Mouse (Mus musculus) midbrain, embryonic 12.5 days (tissue): ENCODE measurements at regions not wholly inside any gene's neighbourhood (a gene's known extent, or its start where the extent isn't known, plus 50 kb on each side); places are given as distances from the start of the nearest gene placed in this dataset.
A peak's percentile ranks its signal among the peaks of the same experiment; 100 is the strongest.

Experiments used
- ATAC-seq: fragments of 200-750 bp; cut with Nextera tagmentation; 2 replicates; pipeline ENCODE4 v1.8.0; 2017; ENCODE audit warnings: low read depth, moderate TSS enrichment, moderate library complexity; ENCODE audit not compliant: low FRiP score
- H3K27ac ChIP-seq: fragments of 300-500 bp; sonication (generic); replicated peaks from 2 replicates; pipeline ENCODE4 v1.5.1; 2016; ENCODE audit warnings: mild to moderate bottlenecking
- H3K27me3 ChIP-seq: fragments of 300-500 bp; sonication (generic); 2 replicates; pipeline ENCODE4 v1.6.1; 2016; ENCODE audit warnings: mild to moderate bottlenecking
- H3K36me3 ChIP-seq: fragments of 300-500 bp; sonication (generic); 2 replicates; pipeline ENCODE4 v1.6.1; 2016
- H3K4me1 ChIP-seq: fragments of 300-500 bp; sonication (generic); 2 replicates; pipeline ENCODE4 v1.6.1; 2016
- H3K4me2 ChIP-seq: fragments of 300-500 bp; sonication (generic); replicated peaks from 2 replicates; pipeline ENCODE4 v1.6.1; 2016; ENCODE audit warnings: mild to moderate bottlenecking, moderate library complexity
- H3K4me3 ChIP-seq: fragments of 300-500 bp; sonication (generic); 2 replicates; pipeline ENCODE4 v1.5.1; 2016; ENCODE audit warnings: mild to moderate bottlenecking
- H3K9ac ChIP-seq: fragments of 300-500 bp; sonication (generic); replicated peaks from 2 replicates; pipeline ENCODE4 v1.6.1; 2016; ENCODE audit warnings: mild to moderate bottlenecking, moderate library complexity
- H3K9me3 ChIP-seq: fragments of 300-500 bp; sonication (generic); 2 replicates; pipeline ENCODE4 v1.6.1; 2016; ENCODE audit warnings: mild to moderate bottlenecking
- WGBS: fragments of 180-500 bp; shearing (Covaris S2); methylation state at CpG from one replicate; pipeline ENCODE4 v1.1.7; 2016; 5-methylcytosine and 5-hydroxymethylcytosine counted together

DNA sequence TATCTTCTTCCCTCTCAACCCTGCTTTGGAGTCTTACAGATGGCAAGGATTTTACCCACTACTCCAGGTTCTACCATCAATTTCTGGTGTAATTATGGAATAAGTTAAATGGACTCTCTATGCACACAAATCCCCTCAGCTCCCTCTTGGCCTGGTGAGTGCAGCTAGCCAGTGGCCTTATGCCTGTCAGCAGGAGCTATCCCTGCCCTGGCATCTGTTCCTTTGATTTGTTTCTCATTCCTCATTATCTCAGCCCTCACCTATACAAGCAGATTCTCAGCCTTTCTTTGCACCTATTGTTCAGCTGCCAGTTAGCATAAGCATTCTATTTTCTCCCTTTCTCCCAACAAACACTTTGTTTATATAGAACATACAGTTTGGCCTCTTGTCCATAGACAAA, 150.3 kb downstream of the Rnf152 start:
- no peak for ATAC-seq
- no peaks in the 10 kb centered on the region for H3K9me3 ChIP-seq
- no peak overlapping the region for H3K4me2 ChIP-seq
- no peak overlapping the region for H3K27ac ChIP-seq
- no peak overlapping the region for H3K9ac ChIP-seq
- H3K27me3 ChIP-seq, result no peaks in the 10 kb centered on the region
- H3K36me3 ChIP-seq, result no peaks in the 10 kb centered on the region
- H3K4me1 ChIP-seq, result peaks cover 7% of the 10 kb centered on the region; the same call in 1 of the 2 replicates
- H3K4me3 ChIP-seq, result no peak overlapping the region

DNA sequence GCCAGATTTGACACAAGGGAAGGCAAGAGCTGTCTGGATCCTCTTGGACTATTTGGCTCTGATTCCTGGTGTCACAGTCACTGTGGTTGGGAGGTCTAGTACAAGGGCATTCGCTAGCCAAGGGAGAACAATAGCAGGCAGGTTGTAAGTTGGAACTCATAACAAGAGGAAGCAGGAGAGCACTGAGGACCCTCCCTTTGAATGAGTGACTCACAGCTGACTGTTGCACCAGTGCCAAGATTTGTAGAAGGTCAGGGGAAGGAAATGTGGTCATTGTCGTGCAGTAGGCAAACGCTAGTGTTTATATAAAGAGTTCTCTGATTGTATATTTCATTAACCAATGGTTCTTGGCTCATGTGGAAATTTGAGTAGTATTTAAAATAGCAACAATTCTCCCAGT, 157.2 kb downstream of the Rnf152 start:
- no peak for ATAC-seq
- H3K9ac ChIP-seq, result no peak overlapping the region
- H3K36me3 ChIP-seq, result no peaks in the 10 kb centered on the region
- H3K4me2 ChIP-seq, result no peak overlapping the region
- 78% methylated on average over 3 of the region's 3 CpGs for WGBS
- no peaks in the 10 kb centered on the region for H3K27me3 ChIP-seq
- no peak overlapping the region for H3K4me3 ChIP-seq
- H3K27ac ChIP-seq, result no peak overlapping the region
- H3K4me1 ChIP-seq, result no peaks in the 10 kb centered on the region
- H3K9me3 ChIP-seq, result 0 out of 2 replicates have a peak, but pooled peaks cover 3% of the 10 kb centered on the region

DNA sequence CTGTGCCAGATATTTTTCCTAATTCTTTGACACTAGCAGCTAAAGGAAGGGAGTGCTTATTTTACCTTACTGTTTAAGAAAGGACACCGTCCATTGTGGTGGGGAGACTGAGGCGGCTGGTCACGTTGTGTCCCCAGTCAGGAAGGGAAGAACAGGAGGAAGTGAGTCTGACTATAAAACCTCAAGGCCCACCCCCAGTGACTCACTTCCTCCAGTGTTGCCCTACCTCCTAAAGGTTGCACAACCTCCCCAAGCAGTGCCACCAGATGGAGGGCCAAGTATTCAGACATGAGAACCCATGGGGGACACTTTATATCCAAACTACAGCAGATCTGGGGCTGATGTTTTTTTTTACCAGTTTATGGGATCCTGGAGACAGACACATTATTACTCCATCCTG, 165.4 kb downstream of the Rnf152 start:
- 91% methylated on average over 3 of the region's 3 CpGs for WGBS

DNA sequence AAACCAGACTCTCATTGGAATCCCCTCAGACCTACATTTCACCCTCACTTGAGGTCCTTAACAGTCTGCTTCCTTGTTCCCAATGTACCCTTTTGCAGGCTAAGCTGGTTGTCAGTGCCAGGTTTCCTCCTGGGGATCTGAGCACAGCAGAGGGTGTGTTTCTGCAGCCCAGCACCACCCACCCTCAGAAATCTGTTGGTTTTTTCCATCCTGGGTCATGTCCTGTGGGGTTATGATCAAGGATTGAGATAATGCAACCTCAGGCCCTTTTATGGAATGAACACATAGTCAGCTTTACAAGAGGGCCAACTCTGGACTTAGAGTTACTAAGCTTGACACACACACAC, 167.6 kb downstream of the Rnf152 start:
- no peaks in the 10 kb centered on the region for H3K27me3 ChIP-seq
- H3K36me3 ChIP-seq, result no peaks in the 10 kb centered on the region
- H3K9me3 ChIP-seq, result no peaks in the 10 kb centered on the region
- no peak overlapping the region for H3K4me2 ChIP-seq
- H3K27ac ChIP-seq, result no peak overlapping the region
- no peak overlapping the region for H3K9ac ChIP-seq
- H3K4me3 ChIP-seq, result no peak overlapping the region
- ATAC-seq, result no peak
- H3K4me1 ChIP-seq, result no peaks in the 10 kb centered on the region

More for the DNA sequence above, 165.4 kb downstream of the Rnf152 start:
- Histone ChIP-seq H3K36me3 (no peaks in the 10 kb centered on the region), H3K4me1 (no peaks in the 10 kb centered on the region), H3K4me2 (no peak overlapping the region), H3K4me3 (no peak overlapping the region), H3K27me3 (no peaks in the 10 kb centered on the region), H3K9ac (no peak overlapping the region), H3K9me3 (no peaks in the 10 kb centered on the region), H3K27ac (no peak overlapping the region)
- ATAC-seq, result no peak

DNA sequence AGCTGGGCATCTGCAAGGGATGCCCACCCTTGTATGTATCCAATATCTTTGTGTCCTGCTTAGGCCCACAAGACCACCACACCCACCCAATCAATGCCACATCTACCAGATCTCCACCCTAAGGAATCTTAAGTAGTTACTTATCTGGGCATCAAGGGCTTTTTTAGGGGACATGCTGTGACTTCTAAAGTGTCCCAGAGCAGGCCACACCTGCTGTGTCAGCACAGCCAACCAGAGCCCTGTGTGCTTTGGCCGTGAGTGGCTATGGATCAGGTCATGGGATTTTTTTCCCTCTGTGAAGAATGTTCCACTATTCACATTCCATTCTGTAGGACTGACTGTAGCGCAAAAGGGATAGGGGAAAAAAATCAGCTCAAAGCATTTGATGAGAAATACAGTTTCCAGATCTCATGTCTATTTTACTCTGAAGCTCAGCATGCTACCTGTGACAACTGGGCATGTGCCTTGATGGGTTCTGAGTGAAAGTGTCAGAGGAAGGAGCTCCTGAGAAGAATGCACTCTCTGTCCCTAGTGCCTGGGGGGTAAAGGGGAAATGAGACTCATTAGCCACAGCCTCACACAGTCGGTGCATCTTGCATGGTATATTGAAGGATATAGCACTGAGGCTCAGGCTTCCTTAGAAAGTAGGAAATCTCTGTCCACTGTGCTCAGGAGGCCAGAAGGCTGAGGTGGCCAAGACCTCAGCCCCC, 168.1 kb downstream of the Rnf152 start:
- no peak for ATAC-seq
- Histone ChIP-seq H3K4me3 (no peak overlapping the region), H3K36me3 (no peaks in the 10 kb centered on the region), H3K9ac (no peak overlapping the region), H3K4me1 (no peaks in the 10 kb centered on the region), H3K4me2 (no peak overlapping the region), H3K27ac (no peak overlapping the region), H3K9me3 (no peaks in the 10 kb centered on the region), H3K27me3 (no peaks in the 10 kb centered on the region)
- WGBS, result 75% methylated on average over 3 of the region's 3 CpGs

DNA sequence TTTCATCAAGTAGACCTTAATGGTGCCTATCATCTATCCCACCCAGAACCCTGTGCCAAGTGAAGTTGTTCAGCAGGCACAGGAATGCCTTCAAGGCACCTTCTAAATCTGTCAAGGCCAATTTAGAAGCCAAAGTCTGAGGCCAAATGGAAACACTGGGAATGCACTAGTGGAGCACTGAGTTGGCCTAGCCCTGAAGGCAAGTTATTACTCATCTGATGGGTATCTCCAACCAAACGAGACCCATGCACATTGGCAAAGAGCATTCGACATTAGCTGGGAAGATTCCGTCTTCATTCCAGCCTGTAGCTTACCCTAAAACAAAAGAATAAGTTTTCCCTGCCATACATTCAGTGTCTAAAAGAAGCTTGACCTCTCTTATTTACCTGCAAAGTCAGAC, 172.0 kb downstream of the Rnf152 start:
- no peak for ATAC-seq
- no peak overlapping the region for H3K9ac ChIP-seq
- H3K4me1 ChIP-seq, result peaks cover 2% of the 10 kb centered on the region; the same call in 1 of the 2 replicates
- H3K27me3 ChIP-seq, result no peaks in the 10 kb centered on the region
- H3K9me3 ChIP-seq, result no peaks in the 10 kb centered on the region
- no peak overlapping the region for H3K4me3 ChIP-seq
- H3K36me3 ChIP-seq, result no peaks in the 10 kb centered on the region
- WGBS, result 91% methylated on average over 3 of the region's 3 CpGs
- H3K27ac ChIP-seq, result no peak overlapping the region
- H3K4me2 ChIP-seq, result no peak overlapping the region

DNA sequence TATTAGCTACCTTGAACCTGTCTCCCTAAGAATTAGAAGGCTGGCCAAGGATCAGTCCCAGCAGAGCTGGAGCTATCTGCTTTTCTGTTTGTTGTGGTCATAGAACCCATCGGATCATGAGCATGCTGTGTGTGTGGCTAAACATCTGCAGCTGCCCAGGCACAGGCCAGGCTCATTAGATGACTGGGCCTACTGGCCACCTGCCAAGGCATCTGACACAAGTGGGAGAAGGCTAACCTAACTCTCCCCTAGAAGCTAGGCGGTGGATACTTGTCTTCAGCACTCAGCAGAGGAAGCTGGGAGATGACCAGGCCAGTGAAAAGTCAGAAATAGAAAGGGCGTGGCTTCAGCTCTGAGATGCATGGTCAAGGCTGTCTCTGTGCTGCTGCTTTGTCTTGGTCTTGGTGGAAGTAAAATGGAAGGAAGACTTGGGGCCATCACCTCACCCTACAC, 177.1 kb downstream of the Rnf152 start:
- no peak overlapping the region for H3K27ac ChIP-seq
- no peak overlapping the region for H3K9ac ChIP-seq
- WGBS, result 61% methylated on average over 3 of the region's 3 CpGs
- peaks cover 14% of the 10 kb centered on the region; the same call in 1 of the 2 replicates for H3K4me1 ChIP-seq
- peak; percentile 77 for ATAC-seq
- no peaks in the 10 kb centered on the region for H3K27me3 ChIP-seq
- H3K36me3 ChIP-seq, result no peaks in the 10 kb centered on the region
- H3K9me3 ChIP-seq, result no peaks in the 10 kb centered on the region
- H3K4me2 ChIP-seq, result no peak overlapping the region
- no peak overlapping the region for H3K4me3 ChIP-seq

DNA sequence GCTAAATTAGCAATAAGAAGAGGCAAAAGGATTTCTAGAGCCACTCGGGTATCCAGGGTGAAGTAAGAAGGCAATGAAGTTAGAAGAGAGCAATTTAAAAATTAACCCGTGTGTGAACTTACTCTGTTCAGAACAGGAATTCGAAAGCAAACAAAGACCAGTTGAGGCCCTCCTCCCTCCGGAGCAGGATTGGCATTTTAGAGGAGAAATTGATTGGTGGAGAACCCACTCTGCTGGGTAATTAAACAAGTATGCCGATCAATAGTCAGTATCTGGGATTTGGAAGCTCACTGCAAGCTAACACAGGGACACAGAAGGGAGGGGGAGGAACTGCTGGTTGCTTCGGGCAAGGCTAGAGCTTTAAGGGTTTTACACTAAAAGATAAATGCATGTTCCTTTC, 177.7 kb downstream of the Rnf152 start:
- no peak overlapping the region for H3K4me3 ChIP-seq
- WGBS, result 26% methylated on average over 6 of the region's 6 CpGs
- H3K27ac ChIP-seq, result peak overlapping the region; percentile 49; the same call in 1 of the 2 replicates
- H3K36me3 ChIP-seq, result no peaks in the 10 kb centered on the region
- H3K4me1 ChIP-seq, result peaks cover 14% of the 10 kb centered on the region; the same call in 1 of the 2 replicates
- H3K4me2 ChIP-seq, result 0 out of 2 replicates have a peak overlapping the region, but pooled peaks have one; percentile 5
- no peaks in the 10 kb centered on the region for H3K27me3 ChIP-seq
- H3K9me3 ChIP-seq, result no peaks in the 10 kb centered on the region
- peak; percentile 66 for ATAC-seq
- H3K9ac ChIP-seq, result no peak overlapping the region

DNA sequence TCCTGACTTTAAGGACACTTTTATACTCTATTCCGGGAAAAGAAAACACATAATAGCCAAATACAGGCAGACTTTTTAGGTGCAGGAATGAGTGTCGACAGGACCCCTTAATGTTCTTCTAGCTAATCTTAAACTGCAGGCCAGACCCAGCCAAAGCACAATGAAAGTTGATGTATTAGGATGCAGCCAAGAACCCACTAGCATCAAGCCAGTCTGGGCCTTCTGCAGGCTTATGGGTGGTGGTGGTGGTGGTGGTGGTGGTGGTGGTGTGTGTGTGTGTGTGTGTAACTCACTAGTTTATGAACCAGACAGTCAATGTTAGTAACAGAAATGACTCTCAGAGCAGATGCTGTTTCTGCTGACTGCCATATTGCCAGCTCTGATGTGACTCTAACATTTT, 178.6 kb downstream of the Rnf152 start:
- H3K4me2 ChIP-seq, result no peak overlapping the region
- H3K36me3 ChIP-seq, result no peaks in the 10 kb centered on the region
- no peaks in the 10 kb centered on the region for H3K9me3 ChIP-seq
- no peak overlapping the region for H3K27ac ChIP-seq
- no peak overlapping the region for H3K9ac ChIP-seq
- no peaks in the 10 kb centered on the region for H3K27me3 ChIP-seq
- no peak for ATAC-seq
- WGBS, result 73% methylated on average over 2 of the region's 2 CpGs
- H3K4me1 ChIP-seq, result peaks cover 14% of the 10 kb centered on the region; the same call in 1 of the 2 replicates
- no peak overlapping the region for H3K4me3 ChIP-seq

DNA sequence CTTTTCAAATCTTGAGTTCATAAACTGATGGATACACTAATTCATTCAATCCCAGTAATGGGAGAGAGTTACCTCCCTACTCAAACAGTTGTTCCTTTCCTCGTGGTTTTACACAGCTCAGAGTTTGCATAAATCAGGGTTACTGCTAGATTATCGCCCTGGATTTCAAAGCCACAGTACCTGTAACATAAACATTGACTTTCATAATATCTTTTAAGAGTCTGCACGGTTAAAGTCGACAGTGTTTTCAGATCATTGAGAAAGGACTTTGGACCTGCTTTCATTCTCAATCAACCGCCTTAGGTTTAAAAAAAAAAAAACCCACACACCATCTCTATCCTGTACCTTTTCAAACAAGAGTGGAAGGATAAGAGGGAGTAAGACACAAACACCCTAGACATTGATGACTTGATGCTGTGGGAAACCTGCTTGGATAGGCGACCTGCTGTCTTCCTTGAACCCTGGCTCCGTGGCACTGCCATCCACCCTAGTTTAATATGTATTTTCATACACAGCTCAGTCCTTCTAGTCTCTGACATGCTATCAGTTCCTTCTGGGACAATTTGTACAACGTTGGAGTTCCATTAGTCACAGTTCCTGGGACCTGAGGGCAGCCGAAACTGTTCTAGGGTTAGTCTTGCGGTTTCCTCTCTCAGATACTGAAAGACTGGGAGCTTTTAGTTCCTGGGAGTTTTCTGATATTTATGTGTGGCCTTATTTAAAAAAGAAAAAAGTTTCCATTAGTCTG, 179.3 kb downstream of the Rnf152 start:
- H3K9ac ChIP-seq, result no peak overlapping the region
- no peak overlapping the region for H3K4me2 ChIP-seq
- no peaks in the 10 kb centered on the region for H3K27me3 ChIP-seq
- no peak overlapping the region for H3K4me3 ChIP-seq
- WGBS, result 86% methylated on average over 10 of the region's 10 CpGs
- peaks cover 14% of the 10 kb centered on the region; the same call in 1 of the 2 replicates for H3K4me1 ChIP-seq
- no peak for ATAC-seq
- no peaks in the 10 kb centered on the region for H3K36me3 ChIP-seq
- no peaks in the 10 kb centered on the region for H3K9me3 ChIP-seq
- no peak overlapping the region for H3K27ac ChIP-seq

DNA sequence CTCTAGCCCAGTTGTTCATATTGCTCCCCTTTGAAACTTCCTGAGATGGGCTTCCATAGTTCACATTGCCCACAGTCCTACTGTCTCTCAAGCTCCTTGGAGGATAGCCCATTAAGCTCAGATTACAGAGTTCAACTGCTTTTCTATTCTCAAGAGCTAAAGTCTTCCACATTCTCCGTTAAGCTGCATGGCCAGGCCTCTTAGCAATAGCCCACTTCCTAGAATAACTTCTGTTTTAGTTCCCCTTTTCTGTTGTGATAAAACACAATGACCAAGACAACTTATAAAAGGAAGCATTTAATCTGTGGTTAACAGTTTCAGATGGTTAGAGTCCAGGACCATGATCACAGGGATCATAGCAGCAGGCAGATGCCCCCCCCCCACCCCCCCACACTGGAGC, 185.5 kb downstream of the Rnf152 start:
- WGBS, result 77% methylated on average over 1 of the region's 1 CpGs

DNA sequence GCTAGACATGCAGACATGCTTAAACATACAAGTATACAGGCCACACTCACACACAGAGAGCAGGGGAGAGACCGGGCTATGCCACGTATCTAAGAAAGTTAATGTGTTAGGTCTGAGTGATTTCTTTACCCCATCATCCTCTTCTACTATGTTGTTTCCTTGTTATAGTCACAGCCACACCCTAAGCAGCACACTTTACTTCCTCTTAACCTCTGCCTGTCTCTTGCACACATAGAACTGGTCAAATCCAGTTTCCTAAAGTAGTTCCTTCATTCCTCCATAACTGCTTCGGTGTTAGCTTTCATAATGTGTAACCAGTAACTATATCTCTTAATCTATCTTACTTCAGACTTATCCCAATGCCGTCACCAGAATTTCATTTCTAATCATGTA, 186.4 kb downstream of the Rnf152 start:
- H3K36me3 ChIP-seq, result no peaks in the 10 kb centered on the region
- H3K4me3 ChIP-seq, result no peak overlapping the region

More for the DNA sequence above, 185.5 kb downstream of the Rnf152 start:
- Histone ChIP-seq H3K9me3 (no peaks in the 10 kb centered on the region), H3K4me3 (no peak overlapping the region), H3K27me3 (no peaks in the 10 kb centered on the region), H3K36me3 (no peaks in the 10 kb centered on the region), H3K4me1 (no peaks in the 10 kb centered on the region), H3K4me2 (no peak overlapping the region), H3K9ac (no peak overlapping the region), H3K27ac (no peak overlapping the region)
- ATAC-seq, result no peak

More for the DNA sequence above, 186.4 kb downstream of the Rnf152 start:
- H3K9me3 ChIP-seq, result no peaks in the 10 kb centered on the region
- no peak overlapping the region for H3K27ac ChIP-seq
- no peaks in the 10 kb centered on the region for H3K4me1 ChIP-seq
- no peak overlapping the region for H3K4me2 ChIP-seq
- WGBS, result 96% methylated on average over 4 of the region's 4 CpGs
- no peaks in the 10 kb centered on the region for H3K27me3 ChIP-seq
- ATAC-seq, result no peak
- H3K9ac ChIP-seq, result no peak overlapping the region
